Mouse (Mus musculus) small intestine, adult 2 months (tissue): Measurements from ENCODE around the gene Olfr1331. TPM values are rescaled to one million over a fixed set of nuclear protein-coding genes. Genes with fewer than 3 reads are reported as not detected.
"Not testable (repeated sequence)": the region's sequence is repeated elsewhere in the genome, so short reads cannot be mapped to it uniquely, and the experiment has no call there.

Experiments
- H3K27ac ChIP-seq: fragments of 200-500 bp; 2 replicates; pipeline ENCODE4 v1.5.1; 2012; ENCODE audit warnings: low read depth, low read length, control low read depth, inconsistent platforms; ENCODE audit not compliant: insufficient read depth
- H3K27me3 ChIP-seq: fragments of 200-500 bp; 2 replicates; pipeline ENCODE4 v1.6.1; 2012; ENCODE audit warnings: mild to moderate bottlenecking, moderate library complexity, low read length, inconsistent platforms; ENCODE audit not compliant: control insufficient read depth, insufficient read depth
- H3K36me3 ChIP-seq: fragments of 200-500 bp; 2 replicates; pipeline ENCODE4 v1.6.1; 2012; ENCODE audit warnings: mild to moderate bottlenecking, low read length, control low read depth, inconsistent platforms; ENCODE audit not compliant: control insufficient read depth, insufficient read depth
- H3K4me1 ChIP-seq: fragments of 200-500 bp; 2 replicates; pipeline ENCODE4 v1.6.1; 2012; ENCODE audit warnings: low read length, inconsistent platforms, mixed read lengths; ENCODE audit not compliant: control insufficient read depth, insufficient read depth, insufficient read length
- H3K4me3 ChIP-seq: fragments of 200-500 bp; 2 replicates; pipeline ENCODE4 v1.5.1; 2012; ENCODE audit warnings: low read depth, mild to moderate bottlenecking, control low read depth, inconsistent platforms, low read length, moderate library complexity
- CTCF ChIP-seq: fragments of 200-500 bp; IDR thresholded peaks from 2 replicates; pipeline ENCODE4 v1.5.1; 2012; ENCODE audit warnings: low read depth, mild to moderate bottlenecking, control low read depth, inconsistent platforms, low read length, moderate library complexity, mixed read lengths; ENCODE audit not compliant: insufficient replicate concordance, insufficient read length; ENCODE audit errors: extremely low read depth
- POLR2A ChIP-seq: fragments of 200-500 bp; IDR thresholded peaks from 2 replicates; pipeline ENCODE4 v1.6.1; 2012; ENCODE audit warnings: low read depth, mild to moderate bottlenecking, control low read depth, inconsistent platforms, low read length, moderate library complexity
- WGBS: fragments of 180-500 bp; shearing (Covaris S2); methylation state at CpG from one replicate; pipeline ENCODE4 v1.1.7; 2018; 5-methylcytosine and 5-hydroxymethylcytosine counted together
- polyA plus RNA-seq: library from polyadenylated mRNA; depleted of rRNA; stranded (reverse); fragments of >200 nt; gene quantifications from 2 replicates; pipeline ENCODE4 v1.2.3, GENCODE M21; 2012; rRNA removed

Gene Olfr1331
- not detected in 2 replicates for polyA plus RNA-seq

DNA sequence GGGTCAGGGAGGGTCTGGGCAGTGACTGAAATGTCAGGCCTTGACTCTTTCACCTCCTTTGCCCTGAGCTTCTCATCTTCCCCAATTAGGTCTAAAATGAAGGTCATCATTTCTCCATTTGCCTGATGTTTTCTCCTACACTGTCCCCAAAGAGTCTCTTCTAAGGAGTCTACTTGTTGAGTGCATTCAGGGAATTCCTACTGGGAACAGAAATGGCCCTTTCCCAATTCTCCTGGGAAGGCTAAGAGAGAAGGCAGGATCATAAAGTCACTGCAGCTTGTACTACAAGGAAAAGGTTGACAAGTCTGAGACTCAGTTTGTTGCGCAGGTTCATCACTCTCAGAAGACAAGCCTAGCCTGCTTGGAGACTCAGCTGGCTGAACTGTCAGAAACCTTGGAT is at the start of gene Olfr1331:
Gene Olfr1331 (plus strand): TSS at position 301 of the 400 bp plus-strand sequence.
- no peaks in the 10 kb centered on the region for H3K36me3 ChIP-seq
- H3K4me3 ChIP-seq, result no peak within 1 kb of the TSS
- no peaks in the 10 kb centered on the region for H3K27me3 ChIP-seq
- TF ChIP-seq CTCF (no peak), POLR2A (no peak)
- no peak within 1 kb of the TSS for H3K27ac ChIP-seq
- WGBS, result 88% methylated on average over 1 of the region's 1 CpGs
- H3K4me1 ChIP-seq, result no peaks in the 10 kb centered on the region

DNA sequence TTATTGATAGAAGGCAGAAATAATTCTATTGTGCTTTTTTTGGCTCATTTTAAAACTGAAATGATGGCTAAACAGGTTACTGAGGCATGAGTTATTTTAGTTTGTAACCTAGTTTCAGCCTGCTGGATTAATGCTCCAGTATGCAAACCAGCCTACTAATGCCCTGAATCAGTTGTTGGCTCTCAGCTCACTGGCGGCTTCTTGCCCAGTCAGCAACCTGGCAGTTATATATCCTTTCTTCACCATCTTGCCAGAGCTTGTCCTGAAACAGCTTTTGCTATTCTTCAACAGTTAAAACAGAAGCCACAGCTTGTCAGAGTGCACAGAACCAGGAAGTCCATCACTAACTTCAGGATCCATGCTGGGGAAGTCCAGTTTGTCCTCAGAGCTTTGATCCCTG is 45.5 kb upstream of the Olfr1331 start:
- no peak overlapping the region for H3K27ac ChIP-seq
- H3K4me1 ChIP-seq, result no peaks in the 10 kb centered on the region
- no peaks in the 10 kb centered on the region for H3K36me3 ChIP-seq
- no peaks in the 10 kb centered on the region for H3K27me3 ChIP-seq
- H3K4me3 ChIP-seq, result no peak overlapping the region
- WGBS, result 89% methylated on average over 1 of the region's 1 CpGs
- TF ChIP-seq CTCF (no peak), POLR2A (no peak)

DNA sequence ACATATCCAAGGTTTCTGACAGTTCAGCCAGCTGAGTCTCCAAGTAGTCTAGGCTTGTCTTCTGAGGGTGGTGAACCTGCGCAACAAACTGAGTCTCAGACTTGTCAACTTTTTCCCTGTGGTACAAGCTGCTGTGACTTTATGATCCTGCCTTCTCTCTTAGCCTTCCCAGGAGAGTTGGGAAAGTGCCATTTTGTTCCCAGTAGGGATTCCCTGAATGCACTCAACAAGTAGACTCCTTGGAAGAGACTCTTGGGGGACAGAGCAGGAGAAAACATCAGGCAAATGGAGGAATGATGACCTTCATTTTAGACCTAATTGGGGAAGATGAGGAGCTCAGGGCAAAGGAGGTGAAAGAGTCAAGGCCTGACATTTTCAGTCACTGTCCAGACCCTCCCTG is 28.3 kb upstream of the Olfr1331 start, which contains the start of gene Olfr1333:
Gene Olfr1333 (minus strand): TSS at position 101 of the 400 bp plus-strand sequence.
- no peak within 1 kb of the TSS for H3K27ac ChIP-seq
- no peak for TF ChIP-seq POLR2A
- TF ChIP-seq CTCF, result no peak
- H3K4me1 ChIP-seq, result no peaks in the 10 kb centered on the region
- WGBS, result 91% methylated on average over 1 of the region's 1 CpGs
- H3K36me3 ChIP-seq, result no peaks in the 10 kb centered on the region
- H3K4me3 ChIP-seq, result no peak within 1 kb of the TSS
- H3K27me3 ChIP-seq, result no peaks in the 10 kb centered on the region

DNA sequence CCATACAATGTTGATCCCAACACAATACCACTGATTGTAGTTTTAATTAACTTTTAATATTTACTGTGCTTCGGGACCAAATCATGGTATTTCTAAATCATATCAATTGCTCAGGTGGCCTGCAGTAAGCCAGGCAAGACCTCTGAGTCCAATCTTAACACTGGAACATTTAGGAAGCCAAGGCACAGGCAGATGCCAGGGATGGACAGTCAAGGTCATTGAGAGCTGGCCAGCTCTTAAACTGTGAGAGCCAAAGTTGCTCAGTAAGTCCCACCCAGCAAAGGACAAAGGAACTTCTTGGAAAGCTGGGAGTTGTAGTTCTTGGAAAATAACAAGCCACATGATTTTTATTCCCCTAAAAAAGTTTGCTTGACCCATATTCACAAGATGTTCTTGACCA is 2.7 kb upstream of the Olfr1331 start:
- no peak overlapping the region for H3K27ac ChIP-seq
- no peak overlapping the region for H3K4me3 ChIP-seq
- TF ChIP-seq POLR2A, result no peak
- TF ChIP-seq CTCF, result no peak
- WGBS, result 79% methylated on average over 1 of the region's 1 CpGs
- H3K4me1 ChIP-seq, result no peaks in the 10 kb centered on the region
- no peaks in the 10 kb centered on the region for H3K27me3 ChIP-seq
- H3K36me3 ChIP-seq, result no peaks in the 10 kb centered on the region

DNA sequence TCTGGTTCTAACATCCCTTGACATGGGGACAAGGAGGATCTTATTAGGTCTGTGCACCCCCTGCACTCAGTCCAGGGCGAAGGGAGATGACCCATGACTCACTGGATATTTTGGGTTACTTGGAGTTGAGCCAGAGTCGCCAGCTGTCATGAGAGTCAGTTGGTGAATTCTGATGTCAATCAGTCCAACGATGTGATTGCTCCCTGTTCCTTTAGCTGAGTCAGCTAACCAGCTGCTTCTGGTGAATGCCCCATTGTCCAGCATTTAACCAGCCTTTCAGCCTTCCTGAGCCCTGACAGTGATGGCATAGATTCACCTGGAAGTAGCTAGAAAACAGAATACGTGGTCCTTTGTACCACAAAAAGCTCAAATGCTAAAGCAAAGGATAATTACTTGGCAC is 1.7 kb upstream of the Olfr1331 start:
- WGBS, result 52% methylated on average over 4 of the region's 4 CpGs
- H3K27ac ChIP-seq, result no peak overlapping the region
- H3K4me1 ChIP-seq, result no peaks in the 10 kb centered on the region
- H3K27me3 ChIP-seq, result no peaks in the 10 kb centered on the region
- no peaks in the 10 kb centered on the region for H3K36me3 ChIP-seq
- TF ChIP-seq POLR2A (no peak), CTCF (no peak)
- no peak overlapping the region for H3K4me3 ChIP-seq

DNA sequence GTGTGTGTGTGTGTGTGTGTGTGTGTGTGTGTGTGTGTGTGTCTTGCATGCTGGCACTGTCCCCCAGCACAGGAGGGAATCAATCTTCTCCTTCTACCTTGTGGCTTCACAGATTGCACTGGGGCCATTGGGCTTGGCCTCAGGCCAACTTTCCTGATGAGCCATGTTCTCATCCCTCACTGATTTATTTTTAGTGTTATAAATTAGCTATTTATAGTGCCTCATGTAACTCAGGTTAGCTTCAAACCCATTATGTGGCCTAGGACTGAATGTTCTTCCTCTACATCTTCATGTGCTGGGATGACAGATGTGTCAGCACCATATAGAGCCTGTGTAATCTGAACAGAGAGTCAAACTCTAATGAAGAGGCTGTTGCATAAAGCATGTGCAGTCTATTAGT is 3.1 kb downstream of the Olfr1331 start:
- H3K4me3 ChIP-seq, result no peak overlapping the region
- no peaks in the 10 kb centered on the region for H3K4me1 ChIP-seq
- TF ChIP-seq CTCF, result no peak
- no peak for TF ChIP-seq POLR2A
- no peak overlapping the region for H3K27ac ChIP-seq
- H3K36me3 ChIP-seq, result no peaks in the 10 kb centered on the region
- no peaks in the 10 kb centered on the region for H3K27me3 ChIP-seq

DNA sequence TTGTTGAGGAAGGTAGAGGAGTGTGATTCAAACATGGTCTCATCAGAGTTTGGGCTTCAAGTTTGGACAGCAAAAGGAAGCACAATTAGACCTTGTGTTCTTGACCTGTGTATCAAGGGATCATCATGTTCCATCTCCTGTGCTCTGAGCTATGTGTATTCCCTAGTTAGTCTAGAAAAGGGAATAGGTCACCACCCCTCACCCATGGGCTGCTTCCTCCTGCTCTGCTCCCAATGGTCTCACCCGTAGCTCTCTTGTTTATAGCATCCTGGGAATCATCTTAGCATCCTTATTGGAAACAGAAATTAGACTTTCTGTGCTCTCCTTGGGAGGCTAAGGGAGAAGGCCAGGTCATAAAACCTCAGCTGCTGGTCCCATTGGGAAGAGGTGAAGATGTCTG is 23.8 kb downstream of the Olfr1331 start, which contains the start of gene Olfr1330:
Gene Olfr1330 (plus strand): TSS at position 301 of the 400 bp plus-strand sequence.
- WGBS, result 71% methylated on average over 1 of the region's 1 CpGs
- Histone ChIP-seq H3K4me3 (no peak within 1 kb of the TSS), H3K27me3 (no peaks in the 10 kb centered on the region), H3K27ac (no peak within 1 kb of the TSS), H3K4me1 (no peaks in the 10 kb centered on the region), H3K36me3 (no peaks in the 10 kb centered on the region)
- TF ChIP-seq CTCF (no peak), POLR2A (no peak)

DNA sequence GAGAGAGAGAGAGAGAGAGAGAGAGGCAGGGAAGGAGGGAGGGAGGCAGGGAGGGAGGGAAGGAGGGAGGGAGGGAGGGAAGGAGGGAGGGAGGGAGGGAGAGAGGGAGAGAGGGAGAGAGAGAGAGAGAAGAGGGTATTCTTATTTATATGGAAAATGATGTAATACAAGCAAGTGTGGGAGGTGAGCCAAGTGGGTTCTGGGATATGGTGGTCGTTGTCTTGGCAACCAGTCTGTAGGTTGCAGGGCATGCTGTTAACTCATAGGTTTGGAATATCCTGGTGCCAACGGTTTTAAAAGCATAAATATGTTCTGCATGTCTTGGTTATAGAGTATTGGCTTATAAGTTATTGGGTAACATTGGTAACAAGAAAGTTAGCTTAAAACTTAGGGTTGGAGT is 37.5 kb downstream of the Olfr1331 start:
- TF ChIP-seq CTCF (no peak), POLR2A (no peak)
- Histone ChIP-seq H3K36me3 (no peaks in the 10 kb centered on the region), H3K4me3 (no peak overlapping the region), H3K27me3 (no peaks in the 10 kb centered on the region), H3K4me1 (no peaks in the 10 kb centered on the region), H3K27ac (no peak overlapping the region)
- 54% methylated on average over 2 of the region's 2 CpGs for WGBS

DNA sequence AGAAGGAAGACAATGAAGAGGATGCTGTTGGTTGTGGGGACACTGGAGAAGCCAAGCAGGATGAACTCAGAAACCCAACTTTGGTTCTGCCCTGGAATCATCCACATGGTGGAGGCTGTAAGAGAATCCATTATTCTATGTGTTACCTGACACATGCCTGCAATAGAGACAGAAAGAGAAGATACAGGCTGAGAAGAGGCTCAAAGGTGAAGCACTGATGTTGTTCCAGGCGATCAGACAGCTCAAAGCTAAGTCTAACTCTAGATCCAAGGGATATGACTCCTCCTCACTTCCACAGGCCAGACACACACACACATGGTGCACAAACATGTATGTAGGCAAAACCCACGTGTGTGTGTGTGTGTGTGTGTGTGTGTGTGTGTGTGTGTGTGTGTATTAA is 52.9 kb downstream of the Olfr1331 start, which contains the start of gene Olfr1329:
Gene Olfr1329 (minus strand): TSS at position 101 of the 400 bp plus-strand sequence.
- not testable (repeated sequence) for H3K27me3 ChIP-seq

More for the DNA sequence above, 52.9 kb downstream of the Olfr1331 start, which contains the start of gene Olfr1329:
- H3K4me1 ChIP-seq, H3K36me3 ChIP-seq, H3K4me3 ChIP-seq, H3K27ac ChIP-seq: not testable (repeated sequence)
- WGBS, result 40% methylated on average over 2 of the region's 2 CpGs
